Mouse (Mus musculus): ENCODE results near the gene Nfam1.
A peak's percentile ranks its signal among the peaks of the same experiment; 100 is the strongest.

Gene Nfam1

DNA sequence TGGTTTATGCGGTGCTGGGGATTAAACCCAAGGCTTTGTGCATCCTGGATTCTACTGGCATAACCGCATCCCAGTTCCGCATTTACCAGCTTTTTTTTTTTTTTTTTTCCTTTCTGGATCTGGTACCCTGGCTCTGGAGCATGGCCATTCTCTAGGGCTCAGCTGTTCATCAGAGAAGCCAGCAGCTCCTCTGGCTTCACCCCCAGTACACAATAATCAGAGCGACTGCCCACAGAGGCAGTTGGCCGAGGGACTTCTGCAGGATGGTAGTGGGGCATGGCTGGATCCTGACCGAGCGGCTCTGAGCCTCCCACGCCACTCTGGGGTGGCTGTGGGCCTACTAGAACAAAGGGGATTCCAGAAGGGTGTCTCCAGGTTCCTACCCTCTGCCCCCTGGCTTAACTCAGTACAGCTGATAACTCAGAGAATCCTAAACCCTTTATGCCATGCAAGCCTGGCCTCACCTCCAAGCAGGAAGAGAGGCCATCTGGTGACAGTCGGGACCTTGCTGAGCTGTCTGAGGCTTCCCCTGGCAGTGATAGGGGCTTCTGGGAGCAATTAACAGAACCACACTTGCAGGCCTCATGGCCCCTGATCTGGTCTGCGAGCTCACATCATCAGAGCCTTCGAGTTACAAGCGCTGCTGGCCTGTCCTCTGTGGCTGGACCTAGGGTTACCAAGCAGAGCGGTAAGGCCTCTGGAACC, 40.9 kb downstream of the Nfam1 start:
- no peak for DNase-seq

DNA sequence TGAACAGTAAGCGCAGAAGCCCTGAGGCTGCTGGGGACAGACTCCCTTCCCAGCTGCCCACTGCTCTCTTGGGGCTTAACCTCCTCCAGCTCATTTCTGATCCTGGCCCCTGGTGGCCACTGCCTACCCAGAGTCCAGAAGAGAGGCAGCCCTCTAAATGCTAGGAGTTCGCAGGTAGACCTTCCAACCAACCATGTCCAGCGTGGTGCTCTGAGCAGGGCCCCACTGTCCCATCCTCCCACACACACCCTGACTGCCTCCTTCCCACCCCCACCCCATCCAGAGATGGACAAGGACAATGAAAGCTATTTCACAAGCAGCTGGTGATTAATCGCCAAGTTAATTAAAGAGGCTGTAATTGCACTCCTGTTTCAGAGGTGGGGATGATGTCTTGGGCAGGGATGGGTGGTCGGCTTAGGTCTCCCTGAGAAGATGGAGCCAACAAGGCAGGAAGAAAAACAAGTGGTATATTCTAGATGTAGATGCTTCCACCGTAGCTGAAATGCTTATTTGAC, 43.9 kb downstream of the Nfam1 start:
- no peak for DNase-seq

DNA sequence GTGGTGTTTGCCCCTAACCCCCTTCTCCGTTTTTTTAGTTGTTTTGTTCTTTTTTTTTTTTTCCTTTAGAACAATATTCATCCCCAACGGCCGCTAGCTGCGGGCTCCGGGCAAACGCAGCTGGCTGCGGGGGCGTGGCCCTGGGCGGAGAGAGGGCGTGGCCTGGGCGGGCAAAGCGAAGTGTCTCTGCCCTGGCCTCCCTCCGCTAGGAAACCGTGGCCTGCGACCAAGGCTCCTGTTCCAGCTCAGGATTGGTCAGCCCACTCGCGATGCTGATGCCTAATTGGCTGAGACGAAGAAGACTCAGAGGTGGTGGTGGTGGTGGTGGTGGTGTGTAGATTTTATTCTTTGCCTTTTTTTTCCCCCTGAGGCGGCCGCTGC, 45.4 kb downstream of the Nfam1 start, which contains the start of gene Tcf20:
TSS of gene Tcf20 (minus strand) at position 141 of the 381 bp plus-strand sequence.
- peak; percentile 88 to 93 for DNase-seq

DNA sequence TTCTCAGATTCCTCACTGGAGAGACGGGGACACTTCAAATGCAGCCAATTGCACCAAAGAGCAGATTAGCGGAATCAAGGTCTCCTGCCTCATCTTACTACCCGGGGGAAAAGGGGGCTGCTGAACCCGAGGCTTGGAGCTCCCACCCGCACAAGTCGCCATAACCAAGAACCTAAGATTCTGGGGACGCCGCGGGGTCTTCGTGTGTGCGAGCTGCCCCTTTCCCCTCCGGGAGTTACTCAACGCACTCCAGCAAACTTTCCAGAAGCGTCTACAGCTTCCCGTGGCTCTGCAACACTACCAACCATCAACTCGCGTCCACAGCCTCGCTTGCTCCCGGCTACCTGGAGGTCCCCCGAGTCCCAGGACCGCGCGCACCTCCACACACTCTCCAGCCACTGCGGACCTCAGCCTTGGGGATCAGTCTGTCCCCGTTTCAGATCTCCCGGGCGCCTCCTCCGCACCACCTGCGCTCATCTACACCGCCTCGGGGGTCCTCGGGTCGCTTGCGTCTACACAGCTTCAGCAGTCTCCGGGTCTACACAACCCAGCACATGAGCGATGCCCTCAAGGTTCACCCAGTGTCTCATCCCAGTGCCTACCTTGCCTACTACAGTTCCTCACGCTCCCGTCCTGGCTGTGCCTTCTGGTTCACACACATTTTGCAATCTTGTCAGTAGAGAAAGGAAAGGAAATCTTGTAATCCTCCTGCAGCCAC, 45.9 kb downstream of the Nfam1 start:
- no peak for DNase-seq

DNA sequence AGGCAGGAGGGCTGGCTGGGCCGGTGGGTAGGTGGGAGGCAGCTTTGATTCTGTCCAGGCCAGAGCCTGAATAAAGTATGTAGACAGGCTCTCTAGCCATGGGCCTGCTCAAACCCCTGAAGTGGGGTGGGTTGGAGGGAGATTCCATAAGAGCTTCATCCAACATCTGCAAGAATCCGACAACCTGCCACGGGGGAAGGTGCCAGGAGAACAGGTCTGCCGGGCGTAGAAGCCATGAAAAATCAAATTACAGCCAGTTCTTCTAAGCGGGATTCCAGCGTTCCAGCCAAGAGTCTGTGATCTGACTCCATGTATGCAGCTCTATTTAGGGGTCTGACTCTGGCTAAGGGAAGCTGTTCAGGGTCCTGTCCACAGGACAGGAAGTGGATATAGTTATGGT, 48.5 kb downstream of the Nfam1 start:
- DNase-seq = no peak

DNA sequence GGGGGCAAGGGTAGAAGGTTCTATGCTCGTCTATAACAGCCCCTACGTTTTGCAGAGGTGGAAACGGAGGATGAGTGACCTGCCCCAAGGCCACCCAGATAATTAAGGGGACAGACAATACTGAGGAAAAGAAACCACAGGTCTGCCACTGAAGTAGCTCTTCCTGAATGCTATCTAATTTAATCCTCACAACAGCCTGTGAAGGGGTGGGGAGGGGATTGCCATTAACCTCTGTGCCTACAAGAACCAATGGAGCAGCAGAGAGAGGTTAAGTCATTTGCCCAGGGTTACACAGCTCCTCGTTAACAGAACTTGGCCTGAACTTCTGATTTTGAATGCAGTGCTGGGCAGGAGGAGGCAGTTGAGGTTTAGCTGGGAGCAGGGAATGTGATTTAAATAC, 49.0 kb downstream of the Nfam1 start:
- no peak for DNase-seq

DNA sequence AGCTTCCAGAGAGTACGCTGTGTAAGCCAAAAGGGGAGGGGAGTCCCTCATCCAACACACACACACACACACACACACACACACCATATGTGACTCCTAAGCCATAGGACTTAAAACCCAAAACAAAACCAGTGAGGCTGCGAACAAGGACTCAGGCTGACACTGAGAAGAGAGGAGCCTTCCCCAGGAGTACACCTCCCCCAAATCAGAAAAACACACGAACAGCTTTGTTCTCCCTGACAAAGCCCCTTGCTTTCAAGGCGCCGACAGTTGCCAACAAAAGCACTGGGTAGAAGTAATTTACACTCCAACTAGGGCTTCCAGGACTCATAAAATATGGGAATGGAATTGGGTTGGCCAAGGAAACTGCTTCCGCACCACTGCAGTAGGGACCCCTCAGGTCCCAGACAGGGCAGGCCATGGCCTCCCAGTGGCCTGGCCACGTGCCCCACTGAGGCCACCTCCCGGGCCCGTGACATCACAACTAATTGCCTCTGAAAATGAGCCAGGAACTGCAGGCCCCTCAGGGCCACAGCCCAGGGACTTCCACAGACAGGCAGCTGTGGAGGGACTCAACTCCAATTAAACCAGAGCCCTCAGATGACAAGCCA, 49.6 kb downstream of the Nfam1 start:
- DNase-seq = peak in 1 of 2 experiments; percentile 22

DNA sequence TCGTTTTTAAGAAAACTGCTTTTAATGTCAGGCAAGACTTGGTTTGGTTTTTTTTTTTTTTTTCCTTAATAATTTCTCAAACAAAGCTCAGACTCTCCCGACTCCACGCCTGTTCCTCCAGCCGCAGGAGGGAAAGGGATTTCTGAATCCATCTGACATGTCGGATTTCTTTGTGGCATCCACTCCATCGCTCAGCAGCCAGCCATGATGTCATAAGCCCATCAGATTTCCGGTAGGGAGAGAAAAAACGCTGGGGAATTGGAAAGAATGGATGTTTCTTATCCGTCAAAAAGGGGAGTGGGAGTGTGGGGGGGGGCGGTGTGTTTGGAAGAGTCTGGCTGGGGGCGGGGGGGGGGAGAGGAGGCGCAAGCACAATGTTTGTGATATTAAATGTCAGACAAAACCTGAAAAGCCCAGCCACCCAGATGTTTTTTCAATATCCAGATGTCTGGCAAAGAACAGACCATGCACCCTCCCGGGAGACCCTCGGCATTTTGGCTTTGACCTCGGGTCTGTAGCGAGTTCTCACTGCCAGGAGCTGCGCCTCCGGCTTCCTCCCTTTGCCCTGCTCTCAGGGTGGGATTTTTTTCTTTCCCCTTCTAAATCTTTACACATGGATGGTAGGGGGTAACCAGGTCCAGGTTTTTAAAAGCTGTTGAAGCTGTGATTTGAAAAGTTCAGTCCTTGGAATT, 50.2 kb downstream of the Nfam1 start:
- no peak for DNase-seq

DNA sequence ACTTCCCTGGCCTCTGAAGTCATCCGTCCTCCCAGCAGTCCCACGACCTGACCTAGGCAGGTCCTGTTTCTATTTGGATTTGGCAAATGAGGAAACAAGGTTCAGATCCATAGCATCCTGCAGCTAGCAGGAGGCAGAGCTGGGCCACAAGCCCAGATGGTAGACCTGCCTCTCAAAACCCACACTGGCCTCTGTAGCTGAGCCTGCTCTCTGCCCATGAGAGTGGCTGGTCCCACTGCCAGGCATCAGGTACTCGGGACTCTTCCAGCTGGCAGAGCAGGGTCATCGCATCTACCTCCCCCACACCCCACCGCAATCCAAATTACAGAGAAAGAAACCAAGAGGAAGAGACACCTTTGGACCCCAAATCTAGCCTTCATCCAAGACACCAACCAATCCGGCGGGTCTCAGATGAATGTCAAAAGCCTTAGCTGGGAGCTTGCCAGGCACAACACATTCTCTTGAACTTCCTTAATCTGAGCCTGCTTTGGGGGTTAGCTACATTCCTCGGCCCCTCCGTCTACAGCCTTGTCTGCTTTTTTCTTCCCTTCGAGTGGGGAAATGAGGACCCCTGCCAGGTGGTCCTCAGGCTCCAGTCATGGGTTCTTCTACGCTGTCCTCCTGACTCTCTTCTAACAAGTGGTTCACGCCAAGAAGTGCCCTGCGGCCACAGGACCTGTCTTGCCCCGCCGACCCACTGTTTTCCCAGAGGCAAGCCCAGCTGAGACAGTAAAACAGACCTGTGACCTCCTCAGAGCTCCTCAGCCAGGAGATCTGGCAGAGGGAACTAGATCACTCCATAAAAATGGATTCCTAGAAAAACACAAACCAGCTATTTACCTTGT, 51.2 kb downstream of the Nfam1 start:
- DNase-seq = no peak

DNA sequence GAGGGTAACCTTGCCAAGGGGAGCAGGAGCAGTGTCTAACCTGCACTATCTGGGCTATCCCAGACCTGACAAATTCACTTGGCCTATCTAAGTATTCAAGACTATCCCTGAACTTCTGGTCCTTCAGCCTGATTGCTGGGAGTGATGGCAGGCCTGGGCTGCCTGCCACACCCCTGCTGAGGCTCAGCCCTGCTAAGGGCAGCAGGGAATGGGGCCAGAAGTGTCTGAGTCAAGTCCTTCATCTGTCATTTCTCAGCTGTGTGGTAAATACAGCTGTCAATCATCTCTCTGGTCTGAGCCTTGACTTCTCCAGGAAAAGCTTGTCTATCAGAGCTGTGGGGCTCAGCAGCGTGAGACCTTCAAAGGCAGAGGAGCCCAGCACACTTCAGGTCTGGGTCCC, 53.6 kb downstream of the Nfam1 start:
- DNase-seq = no peak

DNA sequence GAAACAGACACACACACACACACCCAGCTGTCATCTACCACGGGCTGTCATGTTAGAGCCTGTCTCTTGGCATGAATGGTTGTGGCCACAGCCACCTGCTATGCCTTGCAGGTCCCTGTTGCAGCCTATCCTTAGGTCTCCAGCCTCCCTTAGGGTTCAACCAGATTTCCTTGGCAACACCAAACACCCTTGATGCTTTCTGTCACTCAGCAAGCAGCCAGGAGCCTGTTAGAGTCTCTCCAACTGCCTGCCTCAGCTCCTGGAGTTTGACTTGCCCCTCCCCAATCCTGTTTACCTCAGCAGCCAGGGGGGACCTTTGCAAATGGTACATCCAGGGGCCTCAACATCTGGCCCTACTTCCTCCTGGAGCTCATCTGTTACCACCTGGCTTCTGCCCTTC, 58.6 kb downstream of the Nfam1 start:
- no peak for DNase-seq

DNA sequence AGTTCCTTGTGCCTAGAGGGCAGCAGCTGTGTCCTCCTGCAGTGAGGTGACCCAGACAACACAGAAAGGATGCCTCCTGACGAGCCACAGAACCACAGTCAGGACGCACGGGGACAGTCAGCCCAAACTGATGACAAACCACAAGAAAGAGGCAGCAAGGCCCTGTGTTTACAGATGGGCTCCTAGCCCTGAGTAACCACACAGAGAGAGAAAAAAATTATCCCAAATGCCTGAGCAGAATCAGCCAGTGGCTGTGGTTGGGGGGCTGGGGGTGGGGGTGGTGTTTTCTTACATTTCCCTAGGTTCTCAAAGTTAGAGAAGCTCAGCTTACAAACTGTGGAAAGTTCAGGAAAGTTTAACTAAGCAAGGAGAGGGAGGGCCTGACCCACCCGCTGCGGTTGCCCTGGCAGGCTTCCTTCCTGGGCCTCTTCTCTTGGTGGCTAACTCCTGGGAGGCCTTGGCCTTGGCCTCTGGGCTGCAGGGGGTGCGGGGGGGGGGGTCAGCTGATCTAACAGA, 63.8 kb downstream of the Nfam1 start:
- no peak for DNase-seq

DNA sequence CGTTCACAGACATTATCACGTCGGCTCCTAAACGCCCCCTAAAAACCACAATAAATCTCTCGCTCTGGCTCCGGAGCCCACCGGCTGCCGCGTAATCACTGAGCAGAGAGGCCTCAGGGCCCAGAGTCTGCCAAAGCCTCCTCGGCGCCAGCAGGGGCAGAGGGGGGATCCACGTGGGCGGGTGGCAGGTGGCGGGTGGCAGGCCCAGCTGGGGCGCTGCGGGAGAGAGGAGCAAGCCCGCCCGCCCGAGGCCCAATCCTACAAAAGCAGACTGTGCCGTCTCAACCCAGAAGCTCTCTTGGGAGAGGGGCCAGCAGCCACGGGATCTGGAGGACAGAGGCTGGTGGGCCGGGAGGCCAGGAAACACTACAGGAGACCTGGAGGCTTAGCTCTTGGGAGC, 64.7 kb downstream of the Nfam1 start:
- no peak for DNase-seq

DNA sequence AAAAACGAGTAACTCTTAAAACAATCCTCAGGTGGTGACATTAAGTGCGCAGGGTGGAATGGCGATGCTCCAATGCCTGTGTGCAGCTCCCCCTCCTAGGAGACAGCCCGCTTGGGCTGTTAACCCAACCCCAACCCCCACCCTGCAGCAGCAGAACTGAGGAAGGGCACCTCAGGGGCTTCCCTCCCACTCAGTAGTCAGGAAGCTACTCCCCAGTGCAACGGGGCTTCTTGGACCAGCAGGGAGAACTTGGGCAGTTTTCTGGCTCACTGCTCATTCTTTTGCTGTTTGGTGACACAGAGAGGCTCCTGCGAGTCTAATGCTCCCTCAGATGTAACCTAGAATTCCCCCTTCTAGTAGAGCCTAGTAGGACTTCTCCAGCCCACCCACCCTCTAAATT, 65.2 kb downstream of the Nfam1 start:
- DNase-seq = no peak

DNA sequence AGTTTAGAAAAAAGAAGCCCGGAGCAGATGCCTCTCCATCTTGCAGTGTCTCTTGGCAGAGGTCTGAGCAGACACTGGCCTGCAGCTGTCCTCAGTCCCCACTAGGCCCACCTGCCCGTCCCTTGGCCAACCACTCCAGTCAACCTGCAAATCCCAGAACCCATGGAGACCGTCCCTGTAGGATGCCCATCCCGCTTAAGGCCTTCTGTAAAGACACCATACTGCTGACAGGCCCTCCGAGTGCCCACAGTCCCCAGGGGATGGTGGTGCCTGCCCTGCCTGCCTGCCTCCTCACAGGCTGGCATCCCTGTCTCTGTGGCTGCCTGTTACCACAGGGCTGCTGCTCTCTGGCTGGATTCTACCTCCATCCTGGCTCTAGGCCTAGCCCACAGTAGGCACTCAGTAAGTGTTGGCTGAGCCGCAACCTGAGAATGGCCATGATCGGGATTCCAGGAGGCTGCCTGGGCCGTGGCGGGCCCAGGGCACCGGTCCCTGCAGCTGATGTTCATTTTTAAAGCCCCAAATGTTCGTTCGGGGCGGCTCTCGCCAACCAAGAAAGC, 68.8 kb downstream of the Nfam1 start:
- DNase-seq = no peak

DNA sequence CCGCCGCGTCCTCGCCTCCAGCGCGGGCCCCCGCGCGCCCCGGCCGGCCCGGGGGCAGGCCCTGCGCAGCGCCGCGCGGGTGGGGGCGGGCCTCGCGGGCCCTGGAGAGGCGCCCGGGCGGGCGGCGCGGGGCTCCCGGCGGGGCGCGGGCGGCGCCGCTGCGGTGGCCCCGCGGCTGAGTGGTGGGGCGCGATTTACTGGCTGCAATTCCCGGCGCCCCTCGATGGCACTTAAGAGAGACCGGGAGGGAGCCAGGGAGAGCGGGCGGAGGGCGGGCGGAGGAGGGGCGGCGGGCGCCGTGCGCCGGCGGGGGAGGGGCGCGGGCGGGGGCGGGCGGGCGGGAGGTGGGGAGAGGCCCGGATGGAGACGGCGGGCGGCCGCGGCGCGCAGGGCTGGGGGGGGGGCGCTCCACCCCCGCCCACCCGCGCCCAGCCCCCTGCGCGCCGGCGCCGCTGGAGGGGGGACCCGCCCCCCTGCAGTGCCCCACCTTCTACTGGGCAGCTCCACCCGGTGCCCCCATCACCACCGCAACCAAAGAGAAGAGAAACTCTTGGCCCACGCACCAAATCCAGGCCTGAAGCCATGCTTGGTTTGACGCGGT, 69.5 kb downstream of the Nfam1 start:
- DNase-seq = no peak

DNA sequence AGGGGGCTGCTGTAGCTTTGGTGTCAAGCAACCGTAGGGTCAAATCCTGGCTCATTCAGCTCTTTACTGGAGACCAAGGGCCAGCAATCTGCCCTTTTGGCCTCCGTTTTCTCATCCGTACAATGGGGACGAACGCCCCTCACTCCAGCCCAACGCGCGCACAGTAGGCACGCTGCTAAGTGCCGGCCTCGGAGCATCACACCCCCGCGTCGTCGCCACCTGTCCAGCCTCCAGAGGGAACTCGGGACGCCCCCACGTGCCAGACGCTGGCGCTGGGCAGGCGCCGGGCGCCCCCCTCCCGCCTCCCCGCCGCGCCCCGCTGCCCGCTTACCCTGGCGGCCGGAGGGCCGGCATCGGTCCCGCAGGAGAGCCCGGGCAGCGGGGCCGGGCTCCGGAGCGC, 70.0 kb downstream of the Nfam1 start:
- no peak for DNase-seq

DNA sequence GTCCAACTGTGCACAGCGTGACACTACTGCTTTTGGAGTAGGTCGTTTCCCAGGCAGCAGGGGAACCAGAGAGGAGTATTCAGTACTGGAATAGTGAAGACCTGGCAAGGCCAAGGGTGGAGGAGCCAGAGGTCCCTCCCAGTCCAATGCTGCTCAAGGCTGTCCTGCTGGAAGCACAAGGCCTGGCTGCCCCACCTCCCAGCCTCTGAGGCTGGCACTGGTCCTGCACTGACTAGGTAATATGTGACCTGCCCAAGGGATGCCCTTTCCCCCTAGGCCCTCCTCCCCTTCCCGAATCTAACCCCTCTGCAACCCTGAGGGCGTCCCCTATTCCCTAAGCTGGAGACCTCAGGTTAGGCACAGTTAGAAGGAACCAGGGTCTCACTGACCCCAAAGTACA, 70.6 kb downstream of the Nfam1 start:
- peak; percentile 35 to 59 for DNase-seq

DNA sequence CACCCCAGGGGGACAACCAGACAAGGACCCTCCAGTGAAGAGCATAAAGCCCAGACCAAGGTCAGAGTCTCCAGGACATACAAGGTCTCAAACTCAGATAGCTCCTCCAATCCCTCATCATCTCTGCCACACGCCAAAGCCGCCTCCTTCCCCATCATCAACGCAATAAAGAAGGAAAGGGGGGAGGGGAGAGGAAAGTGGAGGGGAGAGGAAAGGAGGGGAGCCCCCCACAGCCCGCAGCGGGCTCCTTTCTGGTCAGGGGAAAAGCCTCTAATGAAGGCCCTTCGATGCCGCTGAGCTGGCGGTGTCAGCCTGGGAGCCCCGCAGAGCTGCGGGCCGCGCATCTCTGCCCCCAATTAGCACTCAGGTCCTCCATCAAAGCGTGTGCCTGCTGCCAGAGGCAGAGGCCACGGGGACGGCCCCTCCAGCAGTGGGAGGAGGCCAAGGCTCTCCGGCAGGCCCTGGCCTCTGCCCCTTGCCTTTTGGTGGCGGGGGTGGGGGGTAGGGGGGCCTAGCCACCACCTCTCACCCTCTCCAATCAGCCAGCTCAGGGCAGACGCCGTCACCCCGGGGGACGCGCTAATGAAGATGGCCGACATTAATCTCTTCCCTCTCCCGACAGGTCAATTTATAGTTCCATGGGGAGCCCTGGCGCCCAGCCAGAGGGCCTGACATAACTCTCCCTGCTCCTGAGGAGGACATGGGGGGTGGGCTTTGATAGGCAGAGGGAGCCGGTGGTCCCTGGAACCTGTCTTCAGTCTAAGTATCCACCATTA, 72.1 kb downstream of the Nfam1 start:
- DNase-seq = no peak

DNA sequence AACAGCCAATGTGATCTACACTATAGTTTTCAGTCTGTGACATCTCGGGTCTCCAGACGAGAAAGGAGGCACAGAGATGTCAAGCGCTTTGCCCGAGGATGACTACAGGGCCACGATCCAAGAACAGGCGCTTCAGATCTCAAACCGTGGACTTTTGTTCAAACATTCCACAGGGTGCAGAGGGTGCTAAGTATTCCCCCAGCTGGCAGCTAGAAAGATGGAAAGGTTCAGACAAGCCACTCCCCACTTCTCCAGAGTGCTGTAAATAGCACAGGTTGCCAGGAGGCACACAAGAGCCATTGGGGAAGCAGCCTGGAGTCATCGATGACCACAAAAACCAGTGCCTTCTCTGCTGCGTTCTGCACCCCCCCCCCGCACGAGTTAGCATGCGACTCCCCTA, 74.0 kb downstream of the Nfam1 start:
- DNase-seq = peak; percentile 14 to 28
